Mouse (Mus musculus): Measurements from ENCODE around the gene Vps18. TPM values are rescaled to one million over a fixed set of nuclear protein-coding genes. Genes with fewer than 3 reads are reported as not detected.
A peak's percentile ranks its signal among the peaks of the same experiment; 100 is the strongest.

Vps18 gene
- 6.9 and 8.7 TPM in 2 replicates for polyA plus RNA-seq (2014; fragmentation: Nextera tagmentation; extraction: Ambion mirVana)

GRCm38 (mm10) chr2:119288270-119288882 lies at the start of gene Vps18:
Gene Vps18, plus strand, starts transcription at chr2:119288740.
- Histone ChIP-seq H3K4me2 (peak within 1 kb of the TSS; percentile 85), H3K36me3 (ENCODE audit: control insufficient read depth, insufficient read depth, low read length) (peaks cover 10% of the 10 kb centered on the region; the same call in 1 of the 2 replicates), H3K27me3 (ENCODE audit: control insufficient read depth, insufficient read depth, low read length) (no peaks in the 10 kb centered on the region), H3K9me3 (replicated peaks; ENCODE audit: control insufficient read depth, low read length) (no peaks in the 10 kb centered on the region), H3K4me3 (ENCODE audit: low read depth, low read length) (peak within 1 kb of the TSS; percentile 77), H3K4me1 (ENCODE audit: control insufficient read depth, insufficient read depth, low read length) (peaks cover 6% of the 10 kb centered on the region), H3K9ac (ENCODE audit: low read depth, low read length) (peak within 1 kb of the TSS; percentile 86), H3K27ac (ENCODE audit: low read depth, low read length) (peak within 1 kb of the TSS; percentile 52; the same call in 1 of the 2 replicates)
- WGBS (ENCODE audit: insufficient replicate concordance) = under 1% methylated on average over 31 of the region's 31 CpGs
- peak; percentile 92 for ATAC-seq (replicated peaks; ENCODE audit: insufficient number of reproducible peaks, low FRiP score, low TSS enrichment)

GRCm38 (mm10) chr2:119240075-119240818 lies 48.3 kb upstream of the Vps18 start:
- Histone ChIP-seq H3K4me1 (ENCODE audit: control insufficient read depth, insufficient read depth, low read length) (peaks cover 8% of the 10 kb centered on the region), H3K27me3 (ENCODE audit: control insufficient read depth, insufficient read depth, low read length) (peaks cover 50% of the 10 kb centered on the region), H3K4me3 (ENCODE audit: low read depth, low read length) (no peak overlapping the region), H3K36me3 (ENCODE audit: control insufficient read depth, insufficient read depth, low read length) (no peaks in the 10 kb centered on the region), H3K27ac (ENCODE audit: low read depth, low read length) (no peak overlapping the region), H3K9ac (ENCODE audit: low read depth, low read length) (no peak overlapping the region), H3K9me3 (replicated peaks; ENCODE audit: control insufficient read depth, low read length) (no peaks in the 10 kb centered on the region), H3K4me2 (no peak overlapping the region)
- no peak for ATAC-seq (replicated peaks; ENCODE audit: insufficient number of reproducible peaks, low FRiP score, low TSS enrichment)
- 61% methylated on average over 4 of the region's 4 CpGs for WGBS (ENCODE audit: insufficient replicate concordance)

- Histone ChIP-seq H3K27ac (ENCODE audit: low read depth, low read length) (no peak overlapping the region), H3K36me3 (ENCODE audit: control insufficient read depth, insufficient read depth, low read length) (no peaks in the 10 kb centered on the region), H3K4me3 (ENCODE audit: low read depth, low read length) (no peak overlapping the region), H3K4me1 (ENCODE audit: control insufficient read depth, insufficient read depth, low read length) (peaks cover 8% of the 10 kb centered on the region), H3K4me2 (no peak overlapping the region), H3K9ac (ENCODE audit: low read depth, low read length) (no peak overlapping the region), H3K9me3 (replicated peaks; ENCODE audit: control insufficient read depth, low read length) (no peaks in the 10 kb centered on the region), H3K27me3 (ENCODE audit: control insufficient read depth, insufficient read depth, low read length) (peaks cover 44% of the 10 kb centered on the region)
- no peak for ATAC-seq (replicated peaks; ENCODE audit: insufficient number of reproducible peaks, low FRiP score, low TSS enrichment)
- WGBS (ENCODE audit: insufficient replicate concordance) = 69% methylated on average over 4 of the region's 4 CpGs
Observed at GRCm38 (mm10) chr2:119240819-119241186, 47.7 kb upstream of the Vps18 start.

GRCm38 (mm10) chr2:119242548-119242947 lies 46.0 kb upstream of the Vps18 start:
- no peak for ATAC-seq (replicated peaks; ENCODE audit: insufficient number of reproducible peaks, low FRiP score, low TSS enrichment)
- Histone ChIP-seq H3K27me3 (ENCODE audit: control insufficient read depth, insufficient read depth, low read length) (peaks cover 27% of the 10 kb centered on the region), H3K9me3 (replicated peaks; ENCODE audit: control insufficient read depth, low read length) (no peaks in the 10 kb centered on the region), H3K4me1 (ENCODE audit: control insufficient read depth, insufficient read depth, low read length) (peaks cover 2% of the 10 kb centered on the region; the same call in 1 of the 2 replicates), H3K9ac (ENCODE audit: low read depth, low read length) (no peak overlapping the region), H3K4me2 (no peak overlapping the region), H3K27ac (ENCODE audit: low read depth, low read length) (no peak overlapping the region), H3K4me3 (ENCODE audit: low read depth, low read length) (no peak overlapping the region), H3K36me3 (ENCODE audit: control insufficient read depth, insufficient read depth, low read length) (no peaks in the 10 kb centered on the region)
- 68% methylated on average over 9 of the region's 9 CpGs for WGBS (ENCODE audit: insufficient replicate concordance)

- Histone ChIP-seq H3K4me2 (no peak overlapping the region), H3K4me1 (ENCODE audit: control insufficient read depth, insufficient read depth, low read length) (no peaks in the 10 kb centered on the region), H3K36me3 (ENCODE audit: control insufficient read depth, insufficient read depth, low read length) (no peaks in the 10 kb centered on the region), H3K4me3 (ENCODE audit: low read depth, low read length) (no peak overlapping the region), H3K27ac (ENCODE audit: low read depth, low read length) (no peak overlapping the region), H3K9ac (ENCODE audit: low read depth, low read length) (no peak overlapping the region), H3K27me3 (ENCODE audit: control insufficient read depth, insufficient read depth, low read length) (peaks cover 4% of the 10 kb centered on the region), H3K9me3 (replicated peaks; ENCODE audit: control insufficient read depth, low read length) (no peaks in the 10 kb centered on the region)
- no peak for ATAC-seq (replicated peaks; ENCODE audit: insufficient number of reproducible peaks, low FRiP score, low TSS enrichment)
- WGBS (ENCODE audit: insufficient replicate concordance) = 74% methylated on average over 7 of the region's 7 CpGs
Observed at GRCm38 (mm10) chr2:119245246-119245645, 43.3 kb upstream of the Vps18 start.

DNA sequence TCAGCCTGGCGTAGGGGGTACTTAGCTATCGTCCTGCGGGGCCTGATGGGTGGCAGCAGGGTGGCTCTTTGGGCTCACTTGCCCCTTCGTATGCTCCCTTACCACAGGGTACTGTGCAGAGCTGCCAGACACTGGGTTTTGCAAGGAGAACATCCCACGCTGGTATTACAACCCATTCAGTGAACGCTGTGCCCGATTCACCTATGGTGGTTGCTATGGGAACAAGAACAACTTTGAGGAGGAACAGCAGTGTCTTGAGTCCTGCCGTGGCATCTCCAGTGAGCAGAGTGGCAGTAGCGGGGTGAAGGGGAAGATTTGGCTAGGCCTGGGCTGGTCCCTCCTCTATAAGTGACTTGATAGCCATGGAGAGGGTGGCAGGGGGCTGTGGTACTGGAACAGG lies 40.6 kb upstream of the Vps18 start:
- Histone ChIP-seq H3K9ac (ENCODE audit: low read depth, low read length) (no peak overlapping the region), H3K4me2 (no peak overlapping the region), H3K36me3 (ENCODE audit: control insufficient read depth, insufficient read depth, low read length) (no peaks in the 10 kb centered on the region), H3K27ac (ENCODE audit: low read depth, low read length) (no peak overlapping the region), H3K4me1 (ENCODE audit: control insufficient read depth, insufficient read depth, low read length) (no peaks in the 10 kb centered on the region), H3K9me3 (replicated peaks; ENCODE audit: control insufficient read depth, low read length) (no peaks in the 10 kb centered on the region), H3K27me3 (ENCODE audit: control insufficient read depth, insufficient read depth, low read length) (peaks cover 3% of the 10 kb centered on the region), H3K4me3 (ENCODE audit: low read depth, low read length) (no peak overlapping the region)
- no peak for ATAC-seq (replicated peaks; ENCODE audit: insufficient number of reproducible peaks, low FRiP score, low TSS enrichment)
- WGBS (ENCODE audit: insufficient replicate concordance) = 85% methylated on average over 9 of the region's 9 CpGs

DNA sequence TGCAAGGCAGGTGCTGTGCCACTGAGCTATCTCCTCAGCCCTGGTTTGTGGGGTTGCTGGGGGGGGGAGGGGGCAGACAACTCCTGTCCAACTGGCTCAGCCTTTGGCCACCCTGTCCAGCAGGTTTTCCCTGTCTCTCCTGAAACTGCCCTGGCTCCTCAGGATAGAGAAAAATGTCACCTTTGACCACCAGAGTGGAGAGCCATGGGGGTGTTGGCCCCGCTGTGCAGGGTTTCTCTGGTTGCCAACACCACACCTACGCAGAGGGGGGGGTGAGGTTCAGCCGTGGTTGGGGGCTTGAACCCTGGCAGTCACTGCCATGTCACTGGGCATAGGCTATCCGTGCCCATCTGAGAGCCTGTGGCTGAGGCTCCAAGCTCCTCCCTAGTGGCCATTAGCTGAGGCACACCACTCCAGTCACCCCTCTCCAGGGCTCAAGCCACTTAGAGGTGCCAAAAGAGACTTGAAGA lies 38.9 kb upstream of the Vps18 start:
- Histone ChIP-seq H3K4me1 (ENCODE audit: control insufficient read depth, insufficient read depth, low read length) (no peaks in the 10 kb centered on the region), H3K27me3 (ENCODE audit: control insufficient read depth, insufficient read depth, low read length) (peaks cover 10% of the 10 kb centered on the region), H3K9me3 (replicated peaks; ENCODE audit: control insufficient read depth, low read length) (no peaks in the 10 kb centered on the region), H3K27ac (ENCODE audit: low read depth, low read length) (no peak overlapping the region), H3K4me2 (no peak overlapping the region), H3K36me3 (ENCODE audit: control insufficient read depth, insufficient read depth, low read length) (no peaks in the 10 kb centered on the region), H3K4me3 (ENCODE audit: low read depth, low read length) (no peak overlapping the region), H3K9ac (ENCODE audit: low read depth, low read length) (no peak overlapping the region)
- 64% methylated on average over 4 of the region's 4 CpGs for whole genome bisulfite sequencing (ENCODE audit: insufficient replicate concordance)
- ATAC-seq (replicated peaks; ENCODE audit: insufficient number of reproducible peaks, low FRiP score, low TSS enrichment) = no peak

GRCm38 (mm10) chr2:119250377-119250776 lies 38.2 kb upstream of the Vps18 start:
- H3K4me2 ChIP-seq = no peak overlapping the region
- no peaks in the 10 kb centered on the region for H3K4me1 ChIP-seq (ENCODE audit: control insufficient read depth, insufficient read depth, low read length)
- H3K4me3 ChIP-seq (ENCODE audit: low read depth, low read length) = no peak overlapping the region
- no peak overlapping the region for H3K9ac ChIP-seq (ENCODE audit: low read depth, low read length)
- H3K36me3 ChIP-seq (ENCODE audit: control insufficient read depth, insufficient read depth, low read length) = no peaks in the 10 kb centered on the region
- whole genome bisulfite sequencing (ENCODE audit: insufficient replicate concordance) = 61% methylated on average over 5 of the region's 5 CpGs
- peaks cover 15% of the 10 kb centered on the region for H3K27me3 ChIP-seq (ENCODE audit: control insufficient read depth, insufficient read depth, low read length)
- no peak overlapping the region for H3K27ac ChIP-seq (ENCODE audit: low read depth, low read length)
- ATAC-seq (replicated peaks; ENCODE audit: insufficient number of reproducible peaks, low FRiP score, low TSS enrichment) = no peak
- H3K9me3 ChIP-seq (replicated peaks; ENCODE audit: control insufficient read depth, low read length) = no peaks in the 10 kb centered on the region
